Mouse (Mus musculus): ENCODE results near the gene Ergic1.

GRCm38 (mm10) chr17:26665600-26665999 lies 104.3 kb downstream of the Ergic1 start:
- no peak for TF ChIP-seq CEBPB (IDR thresholded peaks at IDR 0.05; ENCODE audit: low read depth)
- no peak for TF ChIP-seq USF1 (IDR thresholded peaks at IDR 0.05; ENCODE audit: low read depth)
- no peak for TF ChIP-seq CTCF (IDR thresholded peaks at IDR 0.05; ENCODE audit: control insufficient read depth, insufficient read depth, insufficient read length)
- TF ChIP-seq MAX (IDR thresholded peaks at IDR 0.05): no peak
